Mouse (Mus musculus): ENCODE measurements around the gene Rerg.

Rerg gene

DNA sequence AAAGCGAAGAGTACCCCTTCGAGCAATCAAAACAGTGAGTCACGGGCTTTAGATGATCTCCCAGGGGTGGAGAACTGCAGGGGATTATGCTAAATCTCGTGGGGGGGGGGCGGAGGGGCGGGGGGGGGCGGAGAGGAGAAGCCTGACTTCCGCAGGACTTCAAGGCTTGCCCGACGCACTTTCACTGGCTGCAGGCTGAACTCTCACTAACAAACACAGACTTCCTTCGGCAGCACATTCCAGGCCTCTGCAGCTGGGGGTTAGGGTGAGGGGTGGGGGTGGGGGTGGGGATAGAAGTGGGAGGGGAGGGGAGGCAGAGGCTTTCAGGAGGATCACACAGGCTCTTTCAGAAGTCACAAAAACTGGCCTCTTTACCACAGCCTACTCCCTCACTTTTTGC is 27.5 kb downstream of the Rerg start:
- in situ Hi-C loops (cut with MboI; ENCODE audit: low pct_unique_long_range_greater_than_20kb in 1 of 2, low sequenced_read_pairs in 2 of 2, unreplicated experiment in 1 of 2), result no loop called here

DNA sequence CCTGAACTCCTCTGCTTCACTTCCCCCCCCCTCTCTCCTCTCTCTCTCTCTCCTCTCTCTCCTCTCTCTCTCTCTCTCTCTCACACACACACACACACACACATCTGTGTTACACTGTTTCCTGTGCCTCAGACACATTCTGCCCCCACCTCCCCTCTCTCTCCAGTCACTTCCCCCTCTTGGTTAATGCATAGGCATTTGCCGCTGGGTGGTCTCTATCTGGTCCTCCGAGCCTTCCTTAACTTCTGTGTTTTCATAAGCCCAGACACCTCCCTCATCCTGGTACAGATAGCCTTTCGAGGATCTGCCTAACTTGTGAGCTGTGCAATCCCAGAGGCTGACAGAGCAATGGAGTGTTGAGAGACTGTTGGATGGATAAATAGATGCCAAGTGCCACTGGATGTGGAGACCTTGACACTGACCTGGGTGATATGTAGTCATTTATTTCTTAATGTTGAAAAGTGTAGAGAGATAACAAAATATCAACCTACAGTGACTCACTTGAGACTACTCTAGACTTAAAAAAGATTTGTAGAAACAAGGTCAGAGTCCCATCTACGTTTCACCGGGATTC is 29.0 kb downstream of the Rerg start:
- in situ Hi-C loops (cut with MboI; ENCODE audit: low pct_unique_long_range_greater_than_20kb in 1 of 2, low sequenced_read_pairs in 2 of 2, unreplicated experiment in 1 of 2), result no loop called here

DNA sequence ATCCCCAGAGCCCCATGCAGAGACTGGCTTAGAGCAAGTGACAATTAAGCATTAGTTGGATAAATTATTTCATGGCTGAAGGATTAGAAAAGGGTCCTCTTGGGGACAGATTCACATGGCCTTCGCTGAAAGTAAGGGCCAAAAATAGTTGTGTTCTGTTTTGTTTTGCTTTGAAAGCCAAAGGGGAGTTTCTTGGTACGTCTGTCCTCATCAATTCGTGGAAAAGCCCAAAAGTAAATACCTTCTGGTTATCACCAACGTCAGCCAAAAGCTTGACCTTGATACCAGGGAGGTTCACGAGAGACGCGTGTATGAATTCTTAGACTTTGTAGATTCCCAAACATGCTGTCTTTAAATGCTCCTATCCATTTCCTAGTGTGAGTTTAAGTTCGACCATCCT is 31.5 kb downstream of the Rerg start:
- in situ Hi-C loops (cut with MboI; ENCODE audit: low pct_unique_long_range_greater_than_20kb in 1 of 2, low sequenced_read_pairs in 2 of 2, unreplicated experiment in 1 of 2), result no loop called here

DNA sequence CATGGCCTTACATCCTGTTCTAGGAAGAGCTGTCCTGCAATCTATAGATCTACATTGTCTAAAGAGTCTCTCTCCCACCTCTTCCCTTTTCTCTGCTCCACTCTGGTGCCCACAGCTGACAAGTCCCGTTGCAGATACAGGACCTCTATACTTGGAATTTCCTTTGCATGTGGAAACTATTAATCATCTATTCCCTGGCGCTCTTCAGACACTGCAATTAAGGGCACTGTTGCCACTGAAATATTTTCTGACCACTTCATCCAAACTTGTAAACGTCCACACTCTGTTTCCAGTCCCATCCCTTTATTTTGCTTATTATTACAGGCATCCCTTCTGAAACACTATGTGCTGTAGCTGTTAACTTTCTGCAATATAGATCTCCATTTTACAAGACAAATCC is 31.9 kb downstream of the Rerg start:
- in situ Hi-C loops (cut with MboI; ENCODE audit: low pct_unique_long_range_greater_than_20kb in 1 of 2, low sequenced_read_pairs in 2 of 2, unreplicated experiment in 1 of 2), result no loop called here

DNA sequence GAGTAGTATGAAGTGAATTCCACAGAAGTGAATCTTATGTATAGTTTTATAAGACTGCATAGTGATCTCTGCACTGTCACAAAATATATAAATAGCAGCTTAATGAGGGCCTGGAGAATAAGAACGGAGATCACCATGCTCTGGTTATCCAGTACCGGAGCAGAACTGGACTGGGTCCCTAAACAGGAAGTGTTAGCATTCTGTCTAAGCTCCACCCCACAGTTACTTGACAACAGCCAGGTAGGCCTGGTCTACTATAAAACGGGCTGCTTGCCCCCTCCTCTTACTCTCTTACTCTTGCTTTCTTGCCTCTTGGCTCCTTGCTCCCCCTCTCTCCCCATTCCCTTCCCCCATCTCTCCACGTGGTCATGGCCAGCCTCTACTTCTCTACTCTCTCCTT is 33.9 kb downstream of the Rerg start:
- in situ Hi-C loops (cut with MboI; ENCODE audit: low pct_unique_long_range_greater_than_20kb in 1 of 2, low sequenced_read_pairs in 2 of 2, unreplicated experiment in 1 of 2), result no loop called here

DNA sequence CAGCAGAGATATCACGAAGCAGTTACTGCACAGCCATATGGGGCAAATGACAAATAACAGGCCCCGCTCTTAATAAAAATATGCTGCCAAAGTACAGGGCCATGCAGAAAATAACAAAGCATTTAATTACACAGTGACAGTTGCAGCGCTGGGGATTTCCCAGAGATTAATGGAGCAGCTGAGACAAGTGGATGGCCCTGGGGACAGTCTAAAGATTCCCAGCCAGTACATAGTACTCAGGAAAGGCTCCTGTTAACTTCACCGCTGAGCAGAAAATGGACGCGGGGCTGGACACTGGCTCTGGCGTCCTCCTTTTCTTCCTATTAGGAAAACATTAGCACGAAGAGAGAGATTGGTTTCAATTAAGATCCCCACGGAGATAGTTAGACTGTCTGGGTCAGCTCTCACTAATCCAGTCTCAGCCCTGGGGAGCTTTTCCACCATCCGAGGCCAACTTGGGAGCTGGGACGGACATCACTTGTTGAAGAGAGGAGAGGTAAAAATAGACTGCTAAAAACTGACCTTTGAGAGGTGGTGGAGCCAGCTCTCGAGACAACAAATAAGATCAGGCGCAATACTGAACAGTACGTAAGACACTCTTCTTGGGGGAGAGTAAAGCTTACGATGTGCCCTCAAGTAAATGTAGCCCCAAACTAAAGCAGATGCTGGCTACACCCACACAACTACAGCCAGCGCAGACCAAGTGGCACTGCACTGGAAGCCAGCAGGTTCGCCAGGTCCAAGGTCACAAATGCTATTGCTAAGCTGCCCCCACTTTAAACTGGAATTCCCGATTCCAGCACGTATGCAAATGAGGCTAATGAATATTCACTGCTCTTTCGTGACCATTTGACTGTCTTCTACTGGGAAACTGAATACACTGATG is 34.5 kb downstream of the Rerg start:
- in situ Hi-C loops (cut with MboI; ENCODE audit: low pct_unique_long_range_greater_than_20kb in 1 of 2, low sequenced_read_pairs in 2 of 2, unreplicated experiment in 1 of 2), result no loop called here

DNA sequence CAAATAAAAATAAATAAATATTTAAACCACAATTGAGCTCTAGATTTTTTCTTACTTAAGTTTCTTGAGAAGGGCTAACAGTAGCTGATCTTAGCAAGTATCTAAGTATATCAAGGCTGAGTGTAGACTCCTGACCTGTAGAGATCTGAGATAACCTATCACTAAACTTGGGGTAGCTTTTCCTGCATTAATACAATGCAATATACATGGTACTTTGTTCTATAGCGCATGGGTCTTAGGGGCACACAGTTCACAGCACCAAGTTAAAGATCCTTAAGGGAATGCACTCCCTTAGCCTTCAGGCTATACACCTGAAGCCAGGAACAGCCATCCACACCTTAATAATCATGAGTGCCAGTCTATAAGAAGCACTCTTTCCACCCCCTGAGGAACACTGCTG is 38.5 kb downstream of the Rerg start:
- in situ Hi-C loops (cut with MboI; ENCODE audit: low pct_unique_long_range_greater_than_20kb in 1 of 2, low sequenced_read_pairs in 2 of 2, unreplicated experiment in 1 of 2), result no loop called here

DNA sequence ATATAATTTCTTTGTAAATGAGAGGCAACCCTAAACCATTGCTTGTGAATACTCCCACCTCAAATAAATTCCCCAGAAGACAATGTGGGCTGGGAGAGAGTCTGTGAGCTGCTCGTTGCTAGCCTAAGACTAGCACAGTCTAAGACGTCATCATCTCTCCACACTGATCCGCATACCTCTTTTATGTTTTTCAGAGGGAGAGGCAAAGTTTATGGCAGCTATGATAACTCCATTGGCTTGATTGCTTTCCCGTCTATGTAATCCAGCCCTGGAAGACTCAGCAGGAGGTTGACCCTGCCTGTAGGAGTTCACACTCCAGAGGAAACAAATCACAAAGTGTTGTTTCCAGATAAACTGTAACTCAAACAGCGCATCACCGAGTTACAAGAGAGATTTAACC is 38.9 kb downstream of the Rerg start:
- in situ Hi-C loops (cut with MboI; ENCODE audit: low pct_unique_long_range_greater_than_20kb in 1 of 2, low sequenced_read_pairs in 2 of 2, unreplicated experiment in 1 of 2), result no loop called here

DNA sequence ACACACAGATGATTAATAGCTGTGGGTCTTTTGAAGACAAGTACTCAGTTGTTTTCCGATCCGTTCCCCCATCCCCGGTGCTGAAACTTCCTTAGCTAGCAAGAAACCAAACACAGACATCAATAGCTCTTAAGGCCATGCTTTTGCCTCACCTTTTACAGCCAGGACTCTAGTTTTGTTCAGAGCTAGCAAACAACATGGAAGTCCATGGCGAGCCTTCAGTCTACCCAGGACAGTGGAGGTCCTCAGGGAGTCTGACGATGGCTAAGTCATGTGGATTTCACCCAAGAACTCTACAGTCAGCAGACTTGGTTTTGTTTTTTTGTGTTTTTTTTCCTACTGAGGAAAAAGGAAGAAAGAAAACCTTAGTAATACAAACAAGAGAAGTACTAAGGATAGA is 43.4 kb downstream of the Rerg start:
- in situ Hi-C loops (cut with MboI; ENCODE audit: low pct_unique_long_range_greater_than_20kb in 1 of 2, low sequenced_read_pairs in 2 of 2, unreplicated experiment in 1 of 2), result no loop called here

DNA sequence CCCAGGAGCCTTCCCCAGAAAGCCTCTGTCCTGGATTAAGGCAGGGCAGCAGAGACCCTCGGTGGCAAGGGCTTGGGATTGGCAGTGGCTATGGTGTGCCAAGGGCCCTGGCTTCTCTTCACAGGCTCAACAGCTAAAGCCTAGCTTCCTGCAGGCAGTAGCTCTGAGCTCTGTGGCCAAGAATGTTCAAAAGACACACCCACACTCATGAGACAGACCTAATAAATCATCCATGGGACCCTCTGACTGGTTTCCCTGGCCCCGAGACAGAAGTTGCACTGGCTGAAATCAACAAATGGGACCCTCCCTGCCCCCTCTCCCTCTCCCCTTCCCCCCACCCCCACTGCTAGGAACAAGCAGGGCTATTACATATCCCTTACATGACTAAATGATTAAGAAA is 44.1 kb downstream of the Rerg start:
- in situ Hi-C loops (cut with MboI; ENCODE audit: low pct_unique_long_range_greater_than_20kb in 1 of 2, low sequenced_read_pairs in 2 of 2, unreplicated experiment in 1 of 2), result no loop called here

DNA sequence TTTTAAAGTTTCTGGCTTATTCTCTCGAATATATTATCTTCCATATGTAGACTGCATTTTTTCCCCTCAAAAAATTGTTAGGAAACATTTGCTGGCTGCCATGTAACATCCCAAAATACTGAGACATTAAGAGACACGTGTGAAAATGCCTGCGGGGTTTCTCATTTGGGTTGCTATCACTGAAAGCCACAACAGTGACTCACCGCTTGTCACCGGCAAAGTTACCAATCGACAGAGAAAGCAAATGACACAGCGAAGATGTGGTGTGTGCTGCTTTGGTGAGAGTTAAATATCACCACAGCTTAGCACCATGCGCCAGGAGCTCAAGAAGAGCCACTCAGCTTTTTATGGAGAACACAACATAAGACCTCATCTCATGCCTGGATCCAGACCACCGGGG is 44.9 kb downstream of the Rerg start:
- in situ Hi-C loops (cut with MboI; ENCODE audit: low pct_unique_long_range_greater_than_20kb in 1 of 2, low sequenced_read_pairs in 2 of 2, unreplicated experiment in 1 of 2), result no loop called here

DNA sequence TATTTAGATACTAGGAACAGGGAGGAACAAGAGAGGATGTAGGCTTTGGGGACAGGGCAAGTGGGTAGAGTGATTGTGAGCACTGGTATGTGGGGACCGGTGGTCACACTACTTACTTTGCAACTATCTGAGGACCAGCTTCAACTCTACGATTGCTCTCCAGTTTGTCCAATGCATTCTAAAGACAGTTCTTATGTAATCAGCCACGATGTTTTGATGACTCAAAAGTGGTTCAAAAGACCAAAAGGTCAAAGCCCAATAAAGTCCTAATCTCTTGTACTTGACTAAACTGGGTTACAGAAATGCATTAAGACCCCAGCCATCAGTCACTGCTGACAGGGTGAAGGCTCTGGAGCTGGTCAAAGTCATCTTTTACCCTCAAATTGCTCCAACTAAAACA is 45.3 kb downstream of the Rerg start:
- in situ Hi-C loops (cut with MboI; ENCODE audit: low pct_unique_long_range_greater_than_20kb in 1 of 2, low sequenced_read_pairs in 2 of 2, unreplicated experiment in 1 of 2), result no loop called here

DNA sequence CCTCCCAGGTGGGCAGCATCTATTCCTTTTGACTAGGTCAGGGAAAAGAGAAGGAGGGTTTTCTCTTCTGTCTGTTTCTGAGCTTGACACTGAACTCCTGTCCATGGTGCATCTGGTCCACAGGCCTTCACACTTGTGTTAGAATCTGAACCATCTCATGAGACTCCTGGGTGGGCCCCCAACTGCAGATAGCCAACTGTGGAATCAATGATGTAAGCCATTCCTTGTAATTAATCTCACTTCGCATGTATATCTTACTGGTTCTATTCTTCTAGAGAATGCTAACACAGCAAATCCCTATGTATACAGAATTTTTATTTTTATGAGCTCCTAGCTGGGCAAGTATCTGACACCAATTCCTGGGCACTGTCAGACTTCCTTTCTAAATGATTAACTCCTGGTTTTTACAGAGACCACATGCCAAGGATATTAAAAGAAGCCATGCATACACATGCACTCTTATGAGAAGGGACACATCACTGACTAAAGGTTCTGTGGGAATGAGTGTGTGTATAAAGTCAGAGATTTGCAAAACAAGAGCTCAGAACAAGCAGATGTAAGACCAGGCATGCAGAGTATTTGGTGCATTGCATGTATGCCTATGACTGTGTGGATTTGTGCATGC is 53.3 kb downstream of the Rerg start:
- in situ Hi-C loops (cut with MboI; ENCODE audit: low pct_unique_long_range_greater_than_20kb in 1 of 2, low sequenced_read_pairs in 2 of 2, unreplicated experiment in 1 of 2), result no loop called here

DNA sequence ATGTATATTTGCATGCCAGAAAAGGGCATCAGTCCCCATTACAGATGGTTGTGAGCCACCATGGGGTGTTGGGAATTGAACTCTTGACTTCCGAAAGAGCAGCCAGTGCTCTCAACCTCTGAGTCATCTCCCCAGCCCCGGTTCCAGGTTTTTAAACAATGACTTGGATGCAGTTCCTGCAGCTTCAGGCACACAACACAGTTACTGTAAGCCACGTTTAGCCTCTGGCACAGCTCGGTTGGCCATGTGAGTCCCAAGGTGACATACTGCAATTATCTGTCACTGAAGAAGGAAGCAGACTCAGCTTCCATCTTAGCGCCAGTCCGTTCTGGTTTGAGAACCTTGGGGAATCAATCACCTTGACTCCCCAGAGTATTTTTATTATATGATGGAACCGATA is 55.4 kb downstream of the Rerg start:
- in situ Hi-C loops (cut with MboI; ENCODE audit: low pct_unique_long_range_greater_than_20kb in 1 of 2, low sequenced_read_pairs in 2 of 2, unreplicated experiment in 1 of 2), result no loop called here

DNA sequence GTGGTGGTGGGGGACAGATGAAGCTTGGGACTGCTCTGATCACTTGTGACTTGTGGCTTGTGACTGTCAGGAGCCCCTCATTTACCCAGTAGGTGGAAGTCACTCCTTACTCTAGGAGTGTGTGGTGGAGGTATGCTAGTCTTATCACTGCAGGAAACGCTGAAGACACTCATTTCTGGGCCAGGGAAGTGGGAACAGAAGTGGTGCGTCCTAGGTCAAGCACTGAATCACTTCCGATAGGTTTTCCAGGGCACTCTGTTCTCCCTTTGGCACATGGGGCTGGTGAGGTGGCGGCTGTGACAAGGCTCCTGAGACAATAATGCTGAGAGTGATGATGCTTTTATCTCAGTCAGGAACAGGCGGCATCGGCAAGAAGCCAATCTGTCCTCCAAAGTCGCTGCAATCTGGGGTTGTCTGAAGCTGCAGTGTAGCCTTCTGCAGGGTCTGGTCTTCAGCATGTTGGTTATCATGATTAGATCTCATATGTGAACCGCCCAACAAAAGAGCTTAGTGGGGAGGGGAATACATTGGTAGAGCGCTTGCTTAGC is 59.0 kb downstream of the Rerg start:
- in situ Hi-C loops (cut with MboI; ENCODE audit: low pct_unique_long_range_greater_than_20kb in 1 of 2, low sequenced_read_pairs in 2 of 2, unreplicated experiment in 1 of 2), result no loop called here

DNA sequence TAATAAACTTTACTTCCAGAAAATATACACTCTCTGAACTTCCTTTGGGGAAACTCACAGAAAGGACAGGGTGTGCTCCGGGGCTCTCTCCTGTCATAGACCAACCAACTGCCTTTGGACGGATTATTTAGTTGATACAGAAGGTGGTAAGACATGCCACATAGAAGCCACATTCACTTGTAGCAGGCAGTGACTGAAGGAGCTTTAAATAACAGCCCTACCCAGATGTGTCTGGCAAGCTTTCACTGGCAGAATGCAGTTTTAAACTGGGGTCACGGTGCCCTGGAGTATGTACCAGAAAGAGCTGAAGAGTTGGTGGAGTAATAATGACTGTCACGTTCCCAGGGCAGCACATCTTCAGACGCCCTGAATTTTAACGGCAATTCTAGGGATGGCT is 59.5 kb downstream of the Rerg start:
- in situ Hi-C loops (cut with MboI; ENCODE audit: low pct_unique_long_range_greater_than_20kb in 1 of 2, low sequenced_read_pairs in 2 of 2, unreplicated experiment in 1 of 2), result no loop called here

DNA sequence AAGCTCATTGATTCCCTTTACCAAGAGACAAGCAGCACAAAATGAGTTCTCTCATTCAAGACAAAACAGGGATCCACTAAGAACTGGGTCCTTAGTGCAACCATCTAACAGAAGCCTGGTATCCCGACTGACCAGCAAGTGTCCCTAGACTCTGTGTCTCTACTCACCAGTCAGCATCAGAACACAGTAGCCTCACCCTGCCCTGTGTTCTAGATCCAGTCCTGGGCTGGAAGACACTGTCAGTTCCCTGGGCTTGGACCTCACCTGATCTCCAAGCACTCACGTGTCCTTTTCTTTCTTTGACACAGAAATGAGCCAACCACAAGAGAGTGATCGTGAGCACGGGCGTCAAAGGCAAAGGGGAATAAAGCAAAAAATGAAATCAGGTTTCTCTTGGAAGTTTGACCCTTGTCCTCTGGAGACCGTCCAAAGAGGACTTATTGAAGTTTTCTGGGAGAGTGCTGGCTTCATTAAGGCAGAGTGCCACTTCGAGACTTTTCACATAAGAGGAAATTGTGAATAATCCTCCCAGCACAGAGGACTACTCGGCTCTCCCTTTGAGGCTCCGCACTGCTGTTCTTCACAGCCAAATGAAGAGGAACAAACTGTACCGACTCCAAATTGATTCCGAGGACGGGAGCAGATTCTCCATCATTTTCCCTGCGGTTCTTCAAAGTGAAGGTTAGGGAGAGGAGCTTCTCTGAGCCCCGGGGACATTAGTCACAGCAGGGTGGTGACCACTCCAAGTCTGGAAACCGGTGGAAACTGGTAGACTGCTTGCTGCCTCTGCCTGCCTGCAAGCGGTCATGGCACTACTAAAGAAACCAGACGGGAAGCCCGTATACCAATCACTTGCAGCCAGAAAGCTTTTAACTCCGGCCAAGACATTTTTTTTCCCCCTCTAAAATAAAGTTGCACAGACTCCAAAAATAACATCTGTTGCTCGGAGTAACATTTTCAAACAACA is 60.2 kb downstream of the Rerg start:
- in situ Hi-C loops (cut with MboI; ENCODE audit: low pct_unique_long_range_greater_than_20kb in 1 of 2, low sequenced_read_pairs in 2 of 2, unreplicated experiment in 1 of 2), result no loop called here

DNA sequence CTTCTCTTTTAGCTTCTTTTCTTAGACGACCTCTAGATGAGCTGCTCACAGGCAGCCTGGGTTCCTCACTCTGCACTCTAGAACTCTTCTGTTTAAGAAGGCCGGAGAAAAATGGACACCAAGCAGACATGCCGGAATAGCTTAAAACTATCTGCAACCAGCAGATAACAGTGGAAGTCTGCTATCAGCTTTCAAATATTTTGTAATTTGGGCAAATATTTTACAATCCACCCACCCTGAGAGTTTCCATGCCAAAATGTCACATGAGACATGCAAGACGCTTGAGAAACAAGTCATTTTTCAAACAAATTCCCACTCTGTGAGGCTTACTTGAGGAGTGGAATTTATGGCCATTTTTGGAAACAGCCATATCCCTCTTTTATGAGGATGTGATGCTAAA is 65.0 kb downstream of the Rerg start:
- in situ Hi-C loops (cut with MboI; ENCODE audit: low pct_unique_long_range_greater_than_20kb in 1 of 2, low sequenced_read_pairs in 2 of 2, unreplicated experiment in 1 of 2), result no loop called here

Measured in mouse embryonic stem cell (cell line).